Mouse (Mus musculus) embryonic facial prominence, embryonic 12.5 days (tissue): ENCODE data around the gene Cgnl1. TPM values are rescaled to one million over a fixed set of nuclear protein-coding genes. Genes with fewer than 3 reads are reported as not detected.
"Not testable (repeated sequence)": the region's sequence is repeated elsewhere in the genome, so short reads cannot be mapped to it uniquely, and the experiment has no call there.

ENCODE experiments used
- ATAC-seq: fragments of 200-750 bp; cut with Nextera tagmentation; 2 replicates; pipeline ENCODE4 v1.8.0; 2017; ENCODE audit not compliant: insufficient number of reproducible peaks, insufficient read depth, low FRiP score, low TSS enrichment
- H3K27ac ChIP-seq: fragments of 300-500 bp; sonication (generic); 2 replicates; pipeline ENCODE4 v1.5.1; 2016; ENCODE audit warnings: mild to moderate bottlenecking
- H3K27me3 ChIP-seq: fragments of 300-500 bp; sonication (generic); 2 replicates; pipeline ENCODE4 v1.6.1; 2016; ENCODE audit warnings: mild to moderate bottlenecking, moderate library complexity
- H3K36me3 ChIP-seq: fragments of 300-500 bp; sonication (generic); 2 replicates; pipeline ENCODE4 v1.6.1; 2016; ENCODE audit warnings: mild to moderate bottlenecking
- H3K4me1 ChIP-seq: fragments of 300-500 bp; sonication (generic); 2 replicates; pipeline ENCODE4 v1.6.1; 2016
- H3K4me2 ChIP-seq: fragments of 300-500 bp; sonication (generic); replicated peaks from 2 replicates; pipeline ENCODE4 v1.6.1; 2016; ENCODE audit warnings: mild to moderate bottlenecking, moderate library complexity
- H3K4me3 ChIP-seq: fragments of 300-500 bp; sonication (generic); 2 replicates; pipeline ENCODE4 v1.5.1; 2016; ENCODE audit warnings: mild to moderate bottlenecking
- H3K9ac ChIP-seq: fragments of 300-500 bp; sonication (generic); 2 replicates; pipeline ENCODE4 v1.6.1; 2016; ENCODE audit warnings: mild to moderate bottlenecking, moderate library complexity
- H3K9me3 ChIP-seq: fragments of 300-500 bp; sonication (generic); 2 replicates; pipeline ENCODE4 v1.6.1; 2016; ENCODE audit warnings: mild to moderate bottlenecking, moderate library complexity
- WGBS: fragments of 180-500 bp; shearing (Covaris S2); methylation state at CpG from one replicate; pipeline ENCODE4 v1.1.7; 2016; 5-methylcytosine and 5-hydroxymethylcytosine counted together
- polyA plus RNA-seq: library from polyadenylated mRNA; unstranded; fragments of >200 nt; fragmentation: Nextera tagmentation; extraction: Ambion mirVana; gene quantifications from 2 replicates; pipeline ENCODE4 v1.2.1, GENCODE M21; 2016

Cgnl1 gene
- polyA plus RNA-seq, 1 experiment from 2014 or later: 9.6 TPM

DNA sequence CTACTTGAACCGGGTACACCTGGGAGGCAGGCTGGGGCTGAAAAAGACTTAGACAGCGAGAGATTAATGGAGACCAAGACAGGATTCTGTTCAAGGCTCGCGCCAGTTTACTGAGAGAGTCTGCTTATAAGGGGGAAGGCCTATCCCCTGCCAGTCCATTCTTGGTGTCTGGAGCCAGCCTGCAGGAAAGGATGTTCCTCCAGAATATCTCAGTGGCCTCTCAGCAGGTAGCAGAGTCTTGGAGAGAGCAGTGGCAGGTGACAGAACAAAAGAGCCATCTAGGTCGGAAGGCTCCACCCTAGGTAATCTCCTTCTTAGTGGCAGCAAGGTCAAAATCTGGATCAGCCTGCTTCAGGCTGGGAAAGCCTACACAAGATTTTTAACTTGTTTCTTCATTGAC, 151.3 kb downstream of the Cgnl1 start:
- not testable (repeated sequence) for H3K4me3 ChIP-seq, H3K4me1 ChIP-seq, H3K27ac ChIP-seq, H3K9ac ChIP-seq, H3K27me3 ChIP-seq, H3K4me2 ChIP-seq, ATAC-seq, H3K36me3 ChIP-seq, H3K9me3 ChIP-seq
- WGBS: 92% methylated on average over 5 of the region's 5 CpGs

DNA sequence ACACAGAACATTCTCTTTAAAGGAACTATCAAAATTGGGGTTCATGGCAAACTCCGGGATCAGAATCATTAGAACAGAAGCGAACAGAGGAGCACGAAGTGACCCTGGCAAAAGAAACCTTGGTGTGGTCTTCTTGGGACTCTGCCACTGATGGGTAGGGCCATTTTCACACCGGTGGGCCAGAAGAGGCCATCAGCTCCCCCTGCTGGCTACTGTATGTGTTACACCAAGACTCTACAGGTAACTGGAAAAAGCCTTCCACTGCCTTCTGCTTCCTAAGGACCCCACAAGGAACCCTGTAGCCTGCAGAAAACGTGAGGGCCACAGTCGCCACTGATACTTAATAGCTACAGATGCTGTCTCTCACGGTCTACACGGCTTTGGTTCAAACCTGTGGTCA, 154.0 kb downstream of the Cgnl1 start:
- no peak for ATAC-seq
- WGBS: 51% methylated on average over 8 of the region's 8 CpGs
- Histone ChIP-seq H3K36me3 (no peaks in the 10 kb centered on the region), H3K27ac (no peak overlapping the region), H3K4me1 (no peaks in the 10 kb centered on the region), H3K4me2 (no peak overlapping the region), H3K27me3 (no peaks in the 10 kb centered on the region), H3K4me3 (no peak overlapping the region), H3K9ac (no peak overlapping the region), H3K9me3 (no peaks in the 10 kb centered on the region)

DNA sequence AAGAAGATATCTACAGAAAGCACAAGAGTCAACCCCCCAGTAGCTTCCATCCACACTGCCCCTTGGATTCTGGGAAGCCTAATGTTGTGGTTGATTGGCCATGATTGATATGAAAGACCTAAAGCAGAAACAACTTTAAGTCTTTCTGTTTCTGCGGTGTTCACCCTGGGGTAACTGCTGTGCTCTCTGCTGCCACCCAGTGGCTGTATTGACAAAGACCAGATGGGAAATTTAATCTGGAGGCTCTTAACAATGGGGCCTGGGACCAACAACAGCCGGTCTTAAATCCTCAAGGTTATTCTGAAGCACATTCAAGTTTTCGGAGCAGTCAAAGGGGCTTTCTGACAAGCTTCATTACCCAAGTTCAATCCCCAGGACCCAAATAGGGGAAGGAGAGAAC, 155.2 kb downstream of the Cgnl1 start:
- peaks cover 3% of the 10 kb centered on the region; the same call in 1 of the 2 replicates for H3K4me1 ChIP-seq
- H3K27me3 ChIP-seq: no peaks in the 10 kb centered on the region
- no peak overlapping the region for H3K4me2 ChIP-seq
- no peak overlapping the region for H3K4me3 ChIP-seq
- WGBS: 14% methylated on average over 3 of the region's 3 CpGs
- no peak overlapping the region for H3K9ac ChIP-seq
- ATAC-seq: no peak
- H3K9me3 ChIP-seq: no peaks in the 10 kb centered on the region
- no peak overlapping the region for H3K27ac ChIP-seq
- no peaks in the 10 kb centered on the region for H3K36me3 ChIP-seq

DNA sequence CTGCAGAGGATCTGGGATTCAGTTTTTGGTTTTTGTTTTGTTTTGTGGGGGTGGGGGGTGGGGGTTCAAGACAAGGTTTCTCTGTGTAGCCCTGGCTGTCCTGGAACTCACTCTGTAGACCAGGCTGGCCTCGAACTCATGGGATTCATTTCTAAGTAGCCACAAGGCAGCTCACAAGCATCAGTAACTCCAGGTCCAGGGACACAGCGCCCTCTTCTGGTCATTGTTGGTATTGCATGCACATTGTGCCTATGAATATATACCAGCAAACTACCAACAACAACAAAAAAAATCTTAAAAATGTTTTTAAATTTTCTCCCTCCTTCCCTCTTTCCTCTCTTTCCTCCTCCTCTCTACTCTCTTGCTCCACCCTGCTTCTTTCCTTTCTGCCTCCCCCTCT, 156.8 kb downstream of the Cgnl1 start:
- Histone ChIP-seq H3K27me3 (no peaks in the 10 kb centered on the region), H3K36me3 (no peaks in the 10 kb centered on the region), H3K9ac (no peak overlapping the region), H3K4me3 (no peak overlapping the region), H3K9me3 (no peaks in the 10 kb centered on the region), H3K4me2 (no peak overlapping the region), H3K4me1 (peaks cover 3% of the 10 kb centered on the region; the same call in 1 of the 2 replicates), H3K27ac (no peak overlapping the region)
- no peak for ATAC-seq
- 28% methylated on average over 2 of the region's 2 CpGs for WGBS

DNA sequence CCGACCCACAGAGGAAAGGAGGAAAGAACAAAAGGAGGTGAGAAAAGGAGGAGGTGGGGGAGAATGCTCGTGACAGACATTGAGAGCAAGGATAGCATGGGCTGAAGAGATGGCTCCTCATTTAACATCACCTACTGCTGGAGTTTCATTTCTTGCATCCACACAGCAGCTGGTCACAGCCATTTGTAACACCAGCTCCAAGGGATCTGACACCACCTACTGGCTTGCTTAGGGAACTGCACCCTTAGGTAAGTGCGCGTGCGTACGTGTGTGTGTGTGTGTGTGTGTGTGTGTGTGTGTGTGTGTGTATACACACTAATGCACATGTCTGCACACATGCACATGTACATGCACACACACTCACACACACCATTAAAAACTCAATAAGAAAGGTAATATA, 158.4 kb downstream of the Cgnl1 start:
- 79% methylated on average over 6 of the region's 6 CpGs for WGBS
- no peaks in the 10 kb centered on the region for H3K27me3 ChIP-seq
- H3K9ac ChIP-seq: no peak overlapping the region
- no peaks in the 10 kb centered on the region for H3K9me3 ChIP-seq
- ATAC-seq: no peak
- peaks cover 3% of the 10 kb centered on the region; the same call in 1 of the 2 replicates for H3K4me1 ChIP-seq
- H3K4me2 ChIP-seq: no peak overlapping the region
- no peak overlapping the region for H3K4me3 ChIP-seq
- no peak overlapping the region for H3K27ac ChIP-seq
- no peaks in the 10 kb centered on the region for H3K36me3 ChIP-seq

DNA sequence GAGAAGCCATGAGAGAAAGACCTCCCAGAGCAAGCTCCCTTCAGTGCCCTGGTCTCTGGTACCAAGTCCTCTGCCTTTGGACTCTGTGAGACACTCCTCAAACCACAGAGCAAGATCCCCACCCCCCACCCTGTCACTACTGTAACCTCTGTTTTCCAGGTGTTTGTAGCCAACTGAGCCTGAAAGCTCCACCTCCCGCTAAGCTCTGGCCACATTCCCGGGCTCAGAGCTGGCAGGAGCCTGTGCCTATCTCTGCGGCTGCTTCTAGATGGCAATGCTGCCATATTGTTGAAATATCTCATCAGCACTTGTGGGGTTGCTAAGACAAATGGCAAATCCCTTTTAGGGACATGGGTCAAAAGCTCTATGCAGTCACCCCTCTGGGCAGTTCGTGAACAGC, 159.5 kb downstream of the Cgnl1 start:
- H3K4me1 ChIP-seq: peaks cover 3% of the 10 kb centered on the region
- H3K9ac ChIP-seq: no peak overlapping the region
- ATAC-seq: no peak
- H3K27me3 ChIP-seq: no peaks in the 10 kb centered on the region
- WGBS: 81% methylated on average over 4 of the region's 4 CpGs
- no peak overlapping the region for H3K4me2 ChIP-seq
- H3K4me3 ChIP-seq: no peak overlapping the region
- no peak overlapping the region for H3K27ac ChIP-seq
- no peaks in the 10 kb centered on the region for H3K36me3 ChIP-seq
- H3K9me3 ChIP-seq: no peaks in the 10 kb centered on the region

DNA sequence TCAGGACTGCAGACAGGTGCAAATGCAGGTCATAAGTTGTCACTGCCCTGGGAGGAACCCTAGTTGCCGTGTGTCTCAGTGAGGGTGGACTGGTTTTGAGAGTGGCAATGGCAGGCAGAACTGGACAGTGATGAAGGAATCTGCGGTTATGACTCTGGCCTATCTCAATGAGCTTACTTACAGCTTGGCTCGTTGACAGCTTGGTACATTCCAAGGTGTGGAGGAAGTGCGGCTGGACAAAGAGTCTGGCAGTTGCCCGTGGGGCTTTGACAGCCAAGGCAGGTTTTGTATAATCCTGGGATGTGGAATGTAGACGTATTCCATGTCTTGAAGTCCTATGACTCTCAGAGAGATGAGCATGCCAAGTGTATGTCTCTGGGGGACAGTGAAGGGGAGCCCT, 162.4 kb downstream of the Cgnl1 start:
- 76% methylated on average over 6 of the region's 6 CpGs for whole genome bisulfite sequencing
- no peak overlapping the region for H3K27ac ChIP-seq
- H3K4me2 ChIP-seq: no peak overlapping the region

DNA sequence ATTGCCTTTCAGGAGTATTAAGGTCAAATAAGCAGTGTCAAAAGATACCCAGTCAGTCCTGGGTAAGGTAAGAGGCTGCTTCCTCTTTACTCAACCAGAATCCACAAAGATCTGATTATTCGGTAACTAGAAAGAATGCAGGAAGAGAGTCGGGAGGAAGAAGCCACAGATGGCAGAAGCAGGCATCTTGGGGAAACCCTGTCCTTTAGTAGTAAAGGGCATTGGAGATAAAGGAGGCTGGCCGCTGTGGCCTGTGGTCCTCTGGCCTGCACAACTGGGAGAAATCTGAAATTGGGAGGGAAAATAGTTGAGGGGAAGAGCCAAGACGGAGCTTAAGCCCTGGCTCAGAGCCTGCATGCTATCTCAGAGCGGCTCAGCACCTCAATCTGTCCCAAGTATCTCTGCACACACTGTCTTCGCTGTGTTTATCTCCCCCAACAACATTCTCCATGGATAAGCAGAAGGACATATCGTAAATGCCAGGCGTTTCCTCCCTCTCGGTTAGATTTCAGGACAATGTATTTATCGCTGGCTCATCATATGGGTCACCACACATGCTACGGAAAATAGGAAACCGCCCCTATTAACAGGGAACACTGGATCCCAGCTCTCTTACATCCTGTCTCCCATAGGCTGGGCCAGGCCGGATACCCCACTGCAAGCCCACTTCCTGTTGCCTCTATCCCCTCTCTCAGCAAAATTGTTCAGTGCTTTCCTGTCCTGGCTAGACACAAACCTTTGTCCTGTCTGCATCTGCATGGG, 164.9 kb downstream of the Cgnl1 start:
- 78% methylated on average over 13 of the region's 13 CpGs for WGBS
- no peaks in the 10 kb centered on the region for H3K9me3 ChIP-seq
- no peaks in the 10 kb centered on the region; the same call in 1 of the 2 replicates for H3K4me1 ChIP-seq
- H3K27ac ChIP-seq: no peak overlapping the region; the same call in 1 of the 2 replicates
- H3K36me3 ChIP-seq: no peaks in the 10 kb centered on the region
- H3K9ac ChIP-seq: no peak overlapping the region
- no peak for ATAC-seq
- no peaks in the 10 kb centered on the region for H3K27me3 ChIP-seq
- no peak overlapping the region for H3K4me3 ChIP-seq
- no peak overlapping the region for H3K4me2 ChIP-seq

More for the DNA sequence above, 162.4 kb downstream of the Cgnl1 start:
- no peak for ATAC-seq
- H3K4me1 ChIP-seq: peaks cover 3% of the 10 kb centered on the region
- H3K9ac ChIP-seq: no peak overlapping the region
- H3K4me3 ChIP-seq: no peak overlapping the region
- H3K9me3 ChIP-seq: no peaks in the 10 kb centered on the region
- H3K36me3 ChIP-seq: no peaks in the 10 kb centered on the region
- no peaks in the 10 kb centered on the region for H3K27me3 ChIP-seq

DNA sequence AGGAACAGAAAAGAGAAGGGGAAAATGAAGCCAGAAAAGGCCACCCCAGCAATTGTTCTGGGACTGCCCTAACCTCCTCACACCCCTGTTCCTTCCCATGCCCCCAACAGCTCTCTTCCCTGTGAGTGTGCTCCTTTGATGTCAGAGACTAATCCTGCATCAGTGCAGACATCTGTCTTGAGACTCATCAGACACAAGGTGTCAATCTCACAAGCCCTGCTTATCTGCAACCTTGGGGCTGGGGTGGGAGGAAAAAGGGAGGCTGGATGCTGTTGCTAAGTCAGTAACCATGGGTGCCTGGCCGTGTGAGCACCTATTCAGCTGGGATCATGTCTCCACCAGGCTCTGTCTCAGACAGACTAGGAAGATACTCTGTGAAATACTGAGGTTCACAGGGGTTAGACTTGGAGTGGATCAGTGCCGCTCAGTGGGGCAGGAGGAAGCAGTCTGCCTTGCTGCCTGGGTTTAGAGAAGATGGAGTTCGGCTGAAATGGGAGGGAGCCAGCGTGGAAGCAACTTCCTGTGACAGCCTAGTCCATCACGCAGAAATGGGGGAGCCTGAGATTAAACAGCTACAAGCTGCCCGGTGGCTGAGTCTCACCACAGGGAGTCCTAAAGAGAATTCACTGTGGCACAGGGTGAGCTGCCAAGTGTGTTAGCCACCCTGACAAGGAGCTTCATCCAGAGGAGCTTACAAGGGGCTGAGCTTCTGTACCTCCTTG, 166.3 kb downstream of the Cgnl1 start:
- Histone ChIP-seq H3K9ac (no peak overlapping the region), H3K4me2 (no peak overlapping the region), H3K27ac (no peak overlapping the region), H3K27me3 (no peaks in the 10 kb centered on the region), H3K4me3 (no peak overlapping the region), H3K36me3 (no peaks in the 10 kb centered on the region), H3K9me3 (no peaks in the 10 kb centered on the region), H3K4me1 (no peaks in the 10 kb centered on the region; the same call in 1 of the 2 replicates)
- ATAC-seq: no peak
- 40% methylated on average over 6 of the region's 6 CpGs for WGBS

DNA sequence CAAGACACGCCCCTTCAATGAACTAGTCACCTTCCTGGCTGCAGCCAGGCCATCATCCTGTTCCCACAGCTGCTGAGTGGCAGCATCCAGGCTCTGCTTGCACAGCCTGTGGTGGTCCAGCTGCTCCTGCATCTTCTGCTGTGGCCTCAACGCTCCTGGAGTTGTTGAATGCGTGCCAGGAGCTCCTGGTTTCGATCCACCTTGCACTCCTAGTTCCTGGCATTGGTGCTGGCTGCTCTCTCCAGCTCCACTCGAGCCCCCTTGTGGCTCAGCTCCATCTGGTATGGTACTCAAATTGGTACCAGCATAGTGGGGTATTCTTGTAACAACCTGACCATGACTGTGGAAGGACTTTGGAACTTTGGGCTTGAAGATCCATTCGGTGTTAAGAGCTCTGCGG, 171.5 kb downstream of the Cgnl1 start:
- Histone ChIP-seq H3K27ac (no peak overlapping the region), H3K4me3 (no peak overlapping the region), H3K4me2 (no peak overlapping the region), H3K36me3 (no peaks in the 10 kb centered on the region), H3K27me3 (no peaks in the 10 kb centered on the region), H3K9me3 (no peaks in the 10 kb centered on the region), H3K9ac (no peak overlapping the region), H3K4me1 (peaks cover 4% of the 10 kb centered on the region; the same call in 1 of the 2 replicates)
- WGBS: 81% methylated on average over 7 of the region's 7 CpGs
- no peak for ATAC-seq

DNA sequence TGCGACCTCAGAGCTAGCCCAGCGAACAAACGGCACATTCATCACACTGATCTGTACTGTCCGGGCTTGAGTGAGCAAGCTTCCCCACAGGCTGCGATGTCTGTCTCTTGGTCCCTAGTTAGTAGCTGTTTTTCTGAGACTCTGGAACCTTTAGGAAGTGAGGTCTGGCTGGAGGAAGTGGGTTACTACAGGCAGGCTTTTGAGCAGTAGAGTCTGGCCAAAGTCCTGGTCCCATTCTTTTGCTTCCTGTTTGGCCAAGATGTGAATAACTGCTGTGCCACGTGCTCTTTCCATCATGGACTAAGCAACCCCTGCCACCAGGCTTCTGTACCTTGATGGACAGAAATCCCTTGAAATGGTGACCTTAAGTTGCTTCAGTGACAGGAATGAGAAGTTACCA, 174.5 kb downstream of the Cgnl1 start:
- WGBS: 53% methylated on average over 6 of the region's 6 CpGs
- H3K36me3 ChIP-seq: no peaks in the 10 kb centered on the region
- H3K4me2 ChIP-seq: no peak overlapping the region
- H3K27me3 ChIP-seq: no peaks in the 10 kb centered on the region
- H3K9ac ChIP-seq: no peak overlapping the region
- no peaks in the 10 kb centered on the region for H3K9me3 ChIP-seq
- no peak for ATAC-seq
- no peak overlapping the region for H3K27ac ChIP-seq
- peaks cover 7% of the 10 kb centered on the region; the same call in 1 of the 2 replicates for H3K4me1 ChIP-seq
- H3K4me3 ChIP-seq: no peak overlapping the region
